Mouse (Mus musculus): ENCODE data around the gene Cdh4.
A peak's percentile ranks its signal among the peaks of the same experiment; 100 is the strongest.

DNA sequence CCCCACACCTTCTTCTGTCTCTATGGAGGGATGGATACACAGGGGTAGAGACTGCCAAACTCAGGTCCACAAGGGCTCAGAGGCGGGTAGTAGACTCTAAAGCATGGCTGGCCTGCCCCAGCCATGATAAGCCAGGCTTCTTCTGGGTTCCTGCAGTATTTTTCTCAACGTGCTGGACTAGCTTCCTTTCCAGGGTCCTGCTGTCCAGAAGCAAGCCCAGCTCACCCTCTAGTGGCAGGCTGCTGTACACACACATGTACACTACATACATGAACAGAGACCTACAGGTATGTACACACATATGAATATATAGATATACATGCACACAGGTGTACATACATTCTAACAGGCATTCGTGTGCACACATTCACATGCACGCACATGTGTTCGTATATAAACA is 430.5 kb downstream of the Cdh4 start:
- TF ChIP-seq CTCF (IDR thresholded peaks at IDR 0.05; ENCODE audit: borderline replicate concordance, extremely low read depth, insufficient read depth, insufficient read length) (peak; percentile 76; the same call in 1 of the 2 replicates), POLR2A (IDR thresholded peaks at IDR 0.05; ENCODE audit: borderline replicate concordance, extremely low read depth, insufficient read depth, insufficient read length, poor library complexity, severe bottlenecking) (no peak)

Data from brain, embryonic 14.5 days (tissue).